Mouse (Mus musculus): ENCODE results near the gene Itga11.

- TF ChIP-seq GATA1 (IDR thresholded peaks at IDR 0.05; ENCODE audit: low read length), result no peak
- no peak for TF ChIP-seq TAL1 (IDR thresholded peaks at IDR 0.05; ENCODE audit: low read length)
These were observed 69.0 kb downstream of the Itga11 start for GRCm38 (mm10) chr9:62746646-62747045.

Measured in erythroblast, embryonic 14.5 days (primary cell).